Mouse (Mus musculus) thymus, adult 2 months (tissue): ENCODE results near the gene Hnrnph3. TPM values are rescaled to one million over a fixed set of nuclear protein-coding genes. Genes with fewer than 3 reads are reported as not detected.

Experiments used
- DNase-seq: peaks from one replicate; pipeline ENCODE4 v3.0.0; 2021
- H3K27ac ChIP-seq: fragments of 200-500 bp; 2 replicates; pipeline ENCODE4 v1.5.1; 2012; ENCODE audit warnings: low read length, control low read depth; ENCODE audit not compliant: control insufficient read depth, insufficient read depth
- H3K27me3 ChIP-seq: fragments of 200-500 bp; 2 replicates; pipeline ENCODE4 v1.6.1; 2012; ENCODE audit warnings: mild to moderate bottlenecking, low read length, moderate library complexity, mixed read lengths; ENCODE audit not compliant: control insufficient read depth, insufficient read depth
- H3K36me3 ChIP-seq: fragments of 200-500 bp; 2 replicates; pipeline ENCODE4 v1.6.1; 2012; ENCODE audit warnings: mild to moderate bottlenecking, low read length, moderate library complexity; ENCODE audit not compliant: control insufficient read depth, insufficient read depth
- H3K4me1 ChIP-seq: fragments of 200-500 bp; replicated peaks from 2 replicates; pipeline ENCODE4 v1.6.1; 2012; ENCODE audit warnings: low read length; ENCODE audit not compliant: control insufficient read depth, insufficient read depth
- H3K4me3 ChIP-seq: fragments of 200-500 bp; 2 replicates; pipeline ENCODE4 v1.5.1; 2012; ENCODE audit warnings: mild to moderate bottlenecking, low read length, control low read depth, moderate library complexity; ENCODE audit not compliant: control insufficient read depth, insufficient read depth
- CTCF ChIP-seq: fragments of 200-500 bp; IDR thresholded peaks from 2 replicates; pipeline ENCODE4 v1.5.1; 2012; ENCODE audit warnings: mild to moderate bottlenecking, control low read depth, low read length, moderate library complexity, borderline replicate concordance; ENCODE audit not compliant: control insufficient read depth, poor library complexity, insufficient read depth; ENCODE audit errors: extremely low read depth
- POLR2A ChIP-seq: fragments of 200-500 bp; IDR thresholded peaks from 2 replicates; pipeline ENCODE4 v1.6.1; 2012; ENCODE audit warnings: mild to moderate bottlenecking, low read length, control low read depth, moderate library complexity; ENCODE audit not compliant: control insufficient read depth, poor library complexity, insufficient read depth; ENCODE audit errors: extremely low read depth
- WGBS: fragments of 180-500 bp; shearing (Covaris S2); methylation state at CpG from one replicate; pipeline ENCODE4 v1.1.7; 2018; 5-methylcytosine and 5-hydroxymethylcytosine counted together
- polyA plus RNA-seq: library from polyadenylated mRNA; depleted of rRNA; stranded (reverse); fragments of >200 nt; gene quantifications from 2 replicates; pipeline ENCODE4 v1.2.3, GENCODE M21; 2012

Gene Hnrnph3
- polyA plus RNA-seq, 1 experiment = 27.2 TPM

DNA sequence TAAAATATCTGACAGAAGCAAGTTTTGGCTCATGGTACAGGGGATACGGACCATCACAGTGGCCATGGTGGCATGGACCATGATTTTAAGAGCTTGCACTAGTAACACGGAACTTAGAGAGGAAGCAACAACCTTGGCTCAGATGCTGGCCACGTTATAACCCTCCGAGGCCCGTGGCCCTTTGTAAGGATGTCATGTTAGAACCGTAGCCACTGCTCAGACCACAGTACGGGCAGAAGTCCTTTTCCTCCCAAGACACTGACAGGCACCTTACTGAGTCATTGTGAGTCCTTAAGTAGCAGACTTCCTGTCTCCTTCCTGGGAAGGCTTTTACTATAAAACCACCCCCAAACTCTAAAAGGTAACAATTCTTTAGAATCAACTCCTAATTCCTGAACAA is 27.2 kb upstream of the Hnrnph3 start:
- no peak for DNase-seq
- H3K36me3 ChIP-seq = no peaks in the 10 kb centered on the region
- no peak overlapping the region for H3K27ac ChIP-seq
- H3K4me1 ChIP-seq = no peaks in the 10 kb centered on the region
- 36% methylated on average over 7 of the region's 7 CpGs for WGBS
- H3K27me3 ChIP-seq = no peaks in the 10 kb centered on the region
- TF ChIP-seq POLR2A (no peak), CTCF (no peak)
- no peak overlapping the region for H3K4me3 ChIP-seq

- H3K4me1 ChIP-seq = no peaks in the 10 kb centered on the region
- DNase-seq = no peak
- 86% methylated on average over 2 of the region's 2 CpGs for WGBS
- H3K27me3 ChIP-seq = no peaks in the 10 kb centered on the region
- H3K4me3 ChIP-seq = no peak overlapping the region
- H3K27ac ChIP-seq = no peak overlapping the region
- H3K36me3 ChIP-seq = no peaks in the 10 kb centered on the region
- TF ChIP-seq CTCF (no peak), POLR2A (no peak)
Measured at GRCm38 (mm10) chr10:63049106-63049505, 25.1 kb upstream of the Hnrnph3 start.

GRCm38 (mm10) chr10:63047751-63048150 is 23.7 kb upstream of the Hnrnph3 start:
- H3K4me3 ChIP-seq = no peak overlapping the region
- no peaks in the 10 kb centered on the region for H3K36me3 ChIP-seq
- no peak for TF ChIP-seq POLR2A
- no peak for TF ChIP-seq CTCF
- no peaks in the 10 kb centered on the region for H3K27me3 ChIP-seq
- no peak for DNase-seq
- no peak overlapping the region for H3K27ac ChIP-seq
- WGBS = 59% methylated on average over 8 of the region's 8 CpGs
- H3K4me1 ChIP-seq = no peaks in the 10 kb centered on the region

GRCm38 (mm10) chr10:63043154-63043553 is 19.1 kb upstream of the Hnrnph3 start:
- TF ChIP-seq CTCF (no peak), POLR2A (no peak)

DNA sequence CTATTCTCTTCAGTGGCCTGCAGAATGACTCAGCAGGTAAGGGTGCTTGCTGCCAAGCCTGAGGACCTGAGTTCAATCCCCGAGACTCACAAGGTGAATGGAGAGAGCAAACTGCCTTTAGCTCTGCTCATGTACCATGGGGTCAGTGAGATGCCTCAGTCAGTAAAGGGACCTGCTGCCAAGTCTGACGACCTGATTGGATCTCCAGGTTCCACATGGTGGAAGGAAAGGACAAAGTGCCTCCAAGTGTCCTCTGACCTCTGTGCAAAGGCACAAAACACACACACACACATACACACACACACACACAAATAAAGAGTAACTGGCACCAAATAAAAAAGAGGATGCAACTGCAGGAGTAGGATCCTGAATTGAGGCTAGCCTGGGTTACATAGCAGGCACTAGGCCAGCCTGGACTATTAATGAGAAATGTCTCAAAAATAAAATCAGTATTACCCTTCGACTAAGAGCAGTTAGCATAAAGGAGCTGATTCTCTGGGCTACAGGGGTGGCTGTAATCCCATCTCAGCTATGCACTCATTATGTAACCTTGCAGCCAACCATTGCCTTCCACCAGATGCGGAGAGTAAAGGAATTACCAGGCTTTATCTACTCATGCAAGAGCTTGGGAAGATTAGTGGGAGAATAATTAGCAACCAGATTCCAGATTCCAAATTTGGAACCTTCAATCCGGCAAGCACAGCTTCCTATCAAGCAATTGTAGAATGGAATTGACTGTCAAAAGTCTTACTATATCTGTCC is 16.0 kb upstream of the Hnrnph3 start:
- WGBS = 91% methylated on average over 5 of the region's 5 CpGs
- H3K27ac ChIP-seq = no peak overlapping the region

More at GRCm38 (mm10) chr10:63043154-63043553, 19.1 kb upstream of the Hnrnph3 start:
- H3K27ac ChIP-seq = no peak overlapping the region
- no peaks in the 10 kb centered on the region for H3K36me3 ChIP-seq
- no peaks in the 10 kb centered on the region for H3K27me3 ChIP-seq
- H3K4me3 ChIP-seq = no peak overlapping the region
- DNase-seq = no peak
- H3K4me1 ChIP-seq = no peaks in the 10 kb centered on the region
- 59% methylated on average over 3 of the region's 3 CpGs for WGBS

DNA sequence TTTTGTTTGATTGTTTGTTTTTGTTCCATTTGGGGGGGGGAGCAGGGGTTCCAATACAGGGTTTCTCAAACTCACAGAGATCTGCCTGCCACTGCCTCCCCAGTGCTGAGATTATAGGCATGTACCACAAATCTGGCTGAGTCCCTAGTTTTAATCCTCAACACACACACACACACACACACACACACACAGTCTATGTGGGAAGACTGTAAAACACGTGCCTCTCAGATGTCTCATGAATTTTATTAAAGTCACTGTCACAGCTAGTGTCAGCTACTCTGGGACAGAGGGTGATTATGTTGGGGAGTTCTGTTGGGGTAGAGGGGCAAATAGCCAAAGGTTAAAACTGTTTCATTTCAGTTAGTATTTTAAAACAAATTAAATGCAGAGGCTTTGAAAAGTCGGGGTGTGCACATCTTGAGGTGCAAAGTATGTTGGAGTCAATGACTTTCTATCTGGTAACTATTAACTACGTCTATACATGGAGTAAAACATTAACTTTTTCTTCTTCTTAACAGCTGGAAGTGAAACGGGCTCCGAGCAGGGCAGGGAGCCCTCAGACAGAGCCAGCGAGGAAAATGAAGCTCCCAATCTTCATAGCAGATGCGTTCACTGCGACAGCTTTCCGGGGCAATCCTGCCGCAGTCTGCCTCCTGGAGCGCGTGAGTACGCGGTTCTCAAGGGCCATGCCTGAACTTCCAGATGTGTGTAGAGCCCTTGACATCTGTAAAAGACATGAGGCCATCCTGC is 14.7 kb upstream of the Hnrnph3 start:
- WGBS = 94% methylated on average over 14 of the region's 14 CpGs
- no peak overlapping the region for H3K27ac ChIP-seq
- no peak for DNase-seq
- H3K4me3 ChIP-seq = no peak overlapping the region
- no peaks in the 10 kb centered on the region for H3K27me3 ChIP-seq
- H3K36me3 ChIP-seq = no peaks in the 10 kb centered on the region
- H3K4me1 ChIP-seq = no peaks in the 10 kb centered on the region
- TF ChIP-seq CTCF = no peak
- TF ChIP-seq POLR2A = no peak

More for the DNA sequence above, 16.0 kb upstream of the Hnrnph3 start:
- no peak overlapping the region for H3K4me3 ChIP-seq
- H3K36me3 ChIP-seq = no peaks in the 10 kb centered on the region
- no peaks in the 10 kb centered on the region for H3K27me3 ChIP-seq
- DNase-seq = no peak
- TF ChIP-seq POLR2A = no peak
- TF ChIP-seq CTCF = no peak
- no peaks in the 10 kb centered on the region for H3K4me1 ChIP-seq
